Mouse (Mus musculus) left cerebral cortex, adult 18-20 months (tissue): ENCODE measurements at regions not wholly inside any gene's neighbourhood (a gene's known extent, or its start where the extent isn't known, plus 50 kb on each side); places are given as distances from the start of the nearest gene placed in this dataset.

Experiments
- DNase-seq, 2 experiments: peaks; one replicate each; pipeline ENCODE4 v3.0.0; 2021 to 2022; ENCODE audit warnings: low spot score in 2 of 2, mixed read lengths in 1 of 2

DNA sequence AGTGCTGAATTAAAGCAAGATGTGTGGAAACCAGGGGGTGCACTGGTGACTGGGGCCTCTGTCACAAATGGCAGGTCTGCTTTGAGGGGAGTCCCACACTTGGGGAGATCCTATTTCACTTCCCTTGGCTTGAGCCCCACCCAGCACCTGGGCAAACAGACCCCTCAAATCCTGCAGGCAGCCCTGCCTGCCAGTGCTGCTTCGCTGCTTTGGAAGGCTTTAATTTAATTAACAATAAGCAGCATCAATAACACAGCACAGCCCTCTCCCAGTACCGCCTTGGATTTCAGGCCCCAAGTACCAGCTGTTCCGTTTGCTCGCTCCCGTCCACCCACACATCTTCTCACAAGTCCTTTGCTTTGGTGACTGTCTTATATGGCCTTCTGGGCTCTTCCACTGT lies 193.6 kb downstream of the Ackr3 start:
- no peak for DNase-seq

DNA sequence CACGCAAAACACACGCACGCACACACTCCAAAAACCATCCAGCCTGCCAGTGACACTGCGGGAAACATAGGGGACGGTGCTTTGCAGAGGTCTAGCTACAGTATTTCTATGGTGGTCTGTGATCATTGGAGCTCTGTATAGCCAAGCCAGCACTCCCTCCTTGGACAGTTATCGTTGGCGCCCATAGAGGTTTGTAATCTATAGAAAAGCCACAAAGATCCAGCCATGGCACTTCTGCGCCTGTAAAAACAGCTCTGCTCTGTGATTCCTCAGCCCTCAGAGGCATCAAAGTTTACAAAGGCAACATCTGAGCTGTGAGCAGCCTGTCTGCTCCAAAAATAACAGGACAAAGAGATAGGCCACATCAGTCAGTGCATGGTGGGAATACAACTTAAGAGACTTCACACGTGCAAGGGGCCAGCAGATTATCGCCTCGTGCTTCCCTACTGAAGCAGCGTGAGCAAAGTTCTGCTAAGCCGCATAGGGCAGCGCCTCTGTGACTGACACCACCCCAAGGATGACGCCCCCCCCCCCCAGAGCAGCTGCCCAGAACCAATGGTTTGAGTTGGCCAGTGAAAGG lies 194.7 kb downstream of the Ackr3 start:
- DNase-seq = no peak

DNA sequence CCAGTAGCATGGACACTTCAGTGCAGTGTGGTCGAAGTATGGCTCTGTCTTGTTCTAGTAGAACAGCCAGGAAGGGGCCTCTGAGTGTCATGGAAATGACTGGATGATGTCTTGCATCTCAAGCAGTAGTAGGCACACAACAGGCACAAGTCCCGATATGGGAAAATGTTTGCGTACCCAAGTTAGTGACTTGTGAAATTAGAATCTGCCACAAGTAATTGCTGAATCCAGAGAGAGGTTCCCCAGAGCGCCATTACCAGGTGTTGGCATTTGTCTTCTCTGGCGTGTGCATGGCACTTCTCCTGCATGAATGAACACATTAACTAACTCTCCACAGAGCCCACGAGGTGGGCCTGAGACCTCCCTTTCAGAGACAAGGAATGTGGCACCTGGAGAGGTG lies 199.3 kb downstream of the Ackr3 start:
- no peak for DNase-seq

DNA sequence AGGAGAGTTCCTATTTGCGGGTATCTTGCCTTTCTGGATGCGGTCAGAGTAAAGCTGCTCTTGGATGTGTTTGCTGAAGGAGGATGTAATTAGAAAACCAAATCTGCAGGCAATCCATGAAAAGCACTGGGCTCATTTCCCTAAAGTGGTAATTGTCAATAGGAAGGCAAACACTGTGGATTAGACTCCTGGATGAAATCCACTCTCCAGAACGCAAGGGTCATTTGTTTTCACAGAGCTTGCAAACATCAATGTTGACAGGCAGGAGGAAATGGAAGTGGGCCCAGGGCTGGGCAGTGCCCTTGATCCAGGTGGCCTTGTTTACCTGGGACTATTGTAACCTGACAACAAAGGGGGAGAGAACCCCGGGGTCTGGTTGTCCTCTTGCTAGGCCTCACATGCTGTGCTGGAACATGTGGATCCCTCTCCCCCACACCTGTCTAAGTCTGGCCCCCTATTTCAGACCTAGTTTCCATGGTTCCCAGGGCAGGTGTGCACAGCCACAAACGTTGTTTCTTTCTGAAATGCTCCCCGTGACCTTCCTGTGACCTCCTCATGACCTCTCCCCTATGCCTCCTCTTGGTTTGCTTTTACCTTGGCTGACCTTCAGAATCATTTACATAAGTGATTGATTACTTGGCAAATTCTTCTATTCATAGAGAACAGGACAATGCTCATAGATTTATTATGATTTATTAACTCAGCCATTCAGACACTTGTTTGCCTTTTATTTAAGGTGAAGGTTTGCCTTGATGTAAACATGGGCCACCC lies 197.9 kb upstream of the Cops8 start:
- DNase-seq = no peak

DNA sequence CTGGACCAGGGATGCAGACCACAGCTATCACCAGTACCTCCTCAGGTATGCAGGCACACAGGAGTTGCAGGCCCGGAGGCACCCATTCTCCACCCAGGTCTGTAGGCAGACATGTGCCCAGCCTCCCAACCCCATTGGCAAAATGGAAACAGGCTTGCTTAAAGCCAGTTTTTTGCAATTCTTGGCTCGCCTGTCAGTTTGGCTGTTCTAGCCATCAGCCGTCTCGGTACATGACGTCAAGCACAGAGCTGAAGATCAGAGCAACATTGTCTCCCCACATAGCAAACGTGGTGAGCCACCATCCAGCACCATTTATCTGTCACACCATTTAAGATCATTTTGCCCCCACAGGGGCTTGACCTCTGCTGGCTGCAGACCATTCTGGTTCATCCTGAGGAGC lies 196.1 kb upstream of the Cops8 start:
- DNase-seq = no peak

DNA sequence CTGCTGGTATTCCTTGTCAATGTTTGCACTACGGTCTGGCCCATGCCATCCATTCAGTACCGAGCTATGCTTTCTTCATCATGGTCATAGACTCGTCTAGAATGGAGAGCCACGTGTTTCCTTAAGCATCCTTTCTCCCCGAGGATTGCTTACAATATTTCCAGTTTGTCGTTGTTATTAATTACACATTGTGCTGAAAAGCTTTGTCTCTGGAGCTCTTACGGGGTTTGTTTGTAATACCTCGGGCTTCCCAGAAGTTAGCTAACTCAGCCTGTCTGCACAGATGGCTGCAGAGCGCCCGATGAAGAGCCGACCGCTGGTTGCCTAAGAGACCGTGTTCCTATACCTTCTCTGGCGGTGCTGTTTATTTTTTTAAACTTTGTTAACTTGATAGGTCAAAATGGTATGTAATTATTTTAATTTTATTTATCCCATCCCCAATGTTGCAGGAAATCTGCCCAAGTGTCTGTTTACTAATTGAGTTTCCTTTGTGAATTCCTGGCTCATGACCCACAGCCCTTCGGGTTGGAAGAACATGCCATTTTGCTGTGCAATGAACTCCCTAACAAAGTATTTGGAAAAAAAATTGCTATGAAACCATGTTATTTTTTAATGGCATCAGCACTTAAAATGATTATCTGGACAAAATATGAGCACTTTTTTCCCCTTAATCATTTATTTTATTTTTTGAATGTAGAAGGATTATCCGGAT lies 194.1 kb upstream of the Cops8 start:
- DNase-seq = no peak

DNA sequence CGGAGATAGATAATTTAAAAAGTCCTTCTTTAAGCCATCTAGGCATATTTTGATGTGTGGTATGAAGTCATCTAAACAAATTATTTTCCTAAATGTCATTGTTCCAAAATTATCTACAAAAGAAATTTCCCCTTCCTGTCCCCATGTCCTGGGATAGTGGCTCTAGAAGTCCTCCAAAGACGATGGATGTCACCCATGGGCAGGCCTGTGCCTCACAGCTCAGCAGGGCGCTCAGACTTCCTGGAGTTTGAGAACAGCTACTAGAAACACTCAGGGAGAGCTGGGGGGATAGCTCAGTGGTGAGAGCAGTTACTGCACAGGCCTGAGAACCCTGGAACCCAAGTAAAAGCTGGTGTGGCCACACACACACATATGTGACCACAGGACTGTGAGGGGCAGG lies 193.5 kb upstream of the Cops8 start:
- no peak for DNase-seq

DNA sequence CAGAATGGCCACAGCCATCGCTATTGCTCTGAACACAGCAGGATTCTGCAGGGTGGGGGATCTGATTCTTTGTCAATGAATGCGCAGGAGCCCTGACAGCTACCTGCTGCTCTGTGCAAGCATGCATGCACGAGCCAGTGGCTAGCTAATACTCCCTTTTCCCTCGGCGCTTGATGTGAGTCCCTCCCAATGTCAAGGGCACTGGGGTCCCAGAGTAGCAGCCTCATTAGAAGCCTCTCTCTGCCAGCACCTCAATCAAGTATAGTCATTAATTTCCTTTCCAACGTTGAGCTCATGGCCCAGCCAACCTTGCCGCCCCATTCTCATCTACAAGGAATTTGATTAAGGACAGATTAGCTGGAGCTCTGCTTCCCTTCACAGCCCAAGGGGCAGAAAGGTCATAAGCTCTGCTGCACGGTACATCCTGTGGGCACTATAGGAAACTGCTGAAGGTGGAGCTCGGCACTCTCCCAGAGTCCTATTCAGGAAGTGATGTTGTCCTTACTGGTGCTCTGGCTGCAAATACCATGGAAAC lies 190.2 kb upstream of the Cops8 start:
- DNase-seq = no peak

DNA sequence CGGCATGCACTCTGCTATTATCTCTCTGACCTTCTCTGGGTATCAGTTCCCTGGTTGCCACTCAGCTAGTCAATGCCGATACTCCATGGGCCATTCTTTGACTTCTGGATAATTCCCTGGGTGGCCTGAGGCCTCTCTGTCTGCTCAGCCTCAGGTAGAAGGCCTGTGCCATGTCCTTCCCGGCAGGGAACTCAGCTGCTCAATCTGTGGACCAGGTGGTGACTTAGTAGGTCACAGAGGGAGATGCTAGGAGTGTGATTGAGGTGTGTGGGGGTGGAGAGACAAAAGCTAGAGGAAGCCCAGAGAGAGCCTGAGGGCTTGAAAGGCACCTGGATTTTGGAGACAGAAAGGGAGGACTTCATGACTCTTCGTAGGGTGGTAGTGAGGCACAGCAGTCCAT lies 188.0 kb upstream of the Cops8 start:
- no peak for DNase-seq

DNA sequence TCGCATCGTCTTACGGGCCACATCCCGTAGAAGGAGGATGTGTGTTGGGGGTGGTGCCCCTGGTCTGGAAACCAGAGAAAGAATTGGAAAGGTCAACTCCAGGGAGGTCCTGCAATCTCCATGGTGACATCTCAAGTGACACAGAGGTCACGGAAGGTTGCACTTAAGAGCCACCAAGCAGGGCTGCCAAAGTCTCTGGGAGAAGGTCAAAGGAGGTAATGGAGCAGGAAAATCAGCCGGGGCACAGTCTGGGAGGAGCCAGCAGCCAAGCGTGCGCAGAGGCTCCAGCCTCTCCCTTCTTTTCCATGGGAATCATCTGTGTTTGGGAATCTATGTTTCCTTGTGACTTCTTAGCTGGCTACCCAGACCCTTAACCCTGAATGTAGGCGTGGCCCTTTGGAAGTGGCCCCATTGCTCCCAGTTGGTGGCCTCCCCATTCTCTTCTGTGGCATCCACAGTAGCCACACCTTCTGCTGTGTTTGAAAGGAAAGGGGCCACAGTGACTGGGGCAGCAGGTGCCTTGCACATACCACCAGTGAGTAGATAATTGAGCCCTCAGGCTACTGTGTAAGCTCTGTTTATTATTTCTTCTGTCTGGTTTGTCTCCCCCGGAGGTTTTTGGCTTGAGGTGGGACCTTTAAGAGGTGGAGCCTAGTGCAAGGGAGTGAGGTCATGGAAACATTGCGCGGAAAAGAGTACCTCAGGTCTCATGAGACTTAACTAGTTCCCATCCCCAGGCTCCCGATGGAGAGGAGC lies 178.5 kb upstream of the Cops8 start:
- DNase-seq = no peak

DNA sequence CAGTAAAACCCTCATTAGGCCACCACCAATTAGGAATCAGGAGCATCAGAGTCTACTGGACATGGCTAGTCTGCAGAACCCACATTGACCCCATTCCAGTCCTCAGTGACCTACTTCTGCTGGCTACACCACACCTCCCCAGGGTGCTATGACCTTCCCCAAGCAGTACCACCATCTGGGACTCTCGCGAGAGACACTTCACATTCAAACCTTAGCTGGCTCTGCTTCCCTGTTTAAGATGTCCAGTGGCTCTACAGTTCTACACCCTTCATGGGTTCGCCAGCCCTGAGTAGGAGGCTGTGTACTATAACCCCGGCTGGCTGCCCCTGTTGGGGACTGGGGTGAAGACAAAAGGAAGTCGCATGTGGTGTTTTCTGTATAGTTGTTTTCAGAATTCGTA lies 174.4 kb upstream of the Cops8 start:
- DNase-seq = no peak

DNA sequence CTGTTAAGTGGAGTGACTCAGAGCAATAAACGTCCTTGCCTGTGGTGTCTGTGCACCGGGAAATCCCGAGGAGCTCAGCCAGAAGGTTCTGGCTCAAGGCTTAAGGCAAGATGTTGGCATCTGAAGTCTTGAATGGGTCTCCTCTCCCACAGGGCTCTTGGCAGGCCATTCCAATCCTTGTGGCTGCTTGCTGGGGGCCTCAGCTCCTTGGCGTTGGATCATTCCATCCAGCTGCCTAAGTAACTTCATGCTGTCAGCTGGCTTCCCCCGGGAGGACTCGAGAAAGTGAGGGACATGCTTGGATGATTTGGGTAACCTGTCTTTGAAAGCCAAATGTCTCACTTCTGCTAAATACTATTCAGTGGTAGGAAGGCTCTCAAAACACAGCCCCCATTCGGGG lies 174.0 kb upstream of the Cops8 start:
- DNase-seq = no peak

DNA sequence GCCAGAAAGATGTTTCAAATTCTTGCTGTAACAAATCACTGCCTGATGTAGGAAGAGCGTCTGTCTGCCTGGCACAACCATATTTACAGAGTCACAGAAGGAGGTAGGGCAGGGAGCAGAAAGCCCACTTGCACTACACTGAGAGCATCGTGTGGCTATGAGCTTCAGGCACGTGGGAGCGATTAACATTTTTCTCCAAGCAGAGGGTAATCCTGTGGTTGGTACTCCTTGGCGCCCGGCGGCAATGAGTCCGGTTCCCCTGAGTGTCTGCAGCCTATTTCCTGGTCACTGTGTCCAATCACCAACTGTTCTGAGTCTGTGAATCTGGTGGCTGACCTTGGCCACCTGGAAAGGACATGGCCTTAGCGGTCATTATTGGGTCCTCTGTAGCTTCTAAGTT lies 172.3 kb upstream of the Cops8 start:
- DNase-seq = no peak

DNA sequence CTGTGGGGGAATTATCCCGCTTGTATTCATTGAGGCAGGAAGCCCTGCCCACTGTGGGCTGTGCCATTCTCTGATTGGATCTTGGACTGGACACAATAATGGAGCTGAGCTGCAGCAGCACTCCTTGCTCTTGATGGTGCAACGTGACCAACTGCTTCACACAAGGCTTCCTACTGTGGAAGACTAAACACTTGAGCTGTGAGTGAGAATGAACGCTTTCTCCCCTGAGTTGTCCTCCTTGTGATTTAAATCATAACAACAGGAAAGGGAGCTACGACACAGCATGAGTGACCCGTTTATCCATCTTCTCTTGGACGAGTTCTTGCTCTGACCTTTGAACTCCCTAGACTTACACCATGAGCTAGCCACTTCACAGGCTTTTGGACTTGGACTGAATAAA lies 171.0 kb upstream of the Cops8 start:
- DNase-seq = no peak

DNA sequence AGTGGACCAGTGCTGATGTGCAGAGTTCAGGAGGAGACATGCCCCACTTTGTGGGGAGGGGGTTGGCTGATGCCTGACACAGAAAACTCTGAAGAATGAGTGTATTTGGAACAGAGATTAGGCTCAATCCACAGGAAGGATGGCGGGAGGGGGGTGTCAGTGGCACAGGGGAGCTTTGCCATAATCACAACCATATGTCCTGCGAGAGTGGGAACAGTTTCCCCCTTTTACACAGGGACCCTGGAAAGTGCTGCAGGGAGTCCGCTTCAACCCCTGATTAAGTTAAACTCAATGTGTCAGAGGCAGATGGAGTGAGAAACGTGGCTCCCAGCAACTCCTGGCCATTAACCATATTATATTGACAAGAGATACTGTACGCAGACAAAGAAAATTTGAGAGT lies 168.9 kb upstream of the Cops8 start:
- DNase-seq = no peak

DNA sequence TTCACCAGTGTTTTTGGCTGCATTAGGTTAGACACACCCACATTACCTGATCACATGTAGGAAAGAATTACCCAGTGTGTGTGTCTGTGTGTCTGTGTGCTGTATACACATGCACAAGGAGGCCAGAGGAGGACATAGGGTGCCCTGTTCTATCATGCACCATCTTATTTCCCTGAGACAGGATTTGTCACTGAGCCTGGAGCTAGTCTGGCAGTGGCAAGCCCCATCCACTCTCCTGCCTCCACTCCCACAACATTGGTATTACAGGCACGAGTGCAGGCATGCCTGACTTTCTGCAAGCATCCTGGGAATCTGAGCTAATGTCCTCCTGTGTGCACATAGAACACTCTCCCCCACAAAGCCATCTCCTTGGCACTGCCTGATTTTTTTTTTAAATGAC lies 162.1 kb upstream of the Cops8 start:
- DNase-seq = no peak

DNA sequence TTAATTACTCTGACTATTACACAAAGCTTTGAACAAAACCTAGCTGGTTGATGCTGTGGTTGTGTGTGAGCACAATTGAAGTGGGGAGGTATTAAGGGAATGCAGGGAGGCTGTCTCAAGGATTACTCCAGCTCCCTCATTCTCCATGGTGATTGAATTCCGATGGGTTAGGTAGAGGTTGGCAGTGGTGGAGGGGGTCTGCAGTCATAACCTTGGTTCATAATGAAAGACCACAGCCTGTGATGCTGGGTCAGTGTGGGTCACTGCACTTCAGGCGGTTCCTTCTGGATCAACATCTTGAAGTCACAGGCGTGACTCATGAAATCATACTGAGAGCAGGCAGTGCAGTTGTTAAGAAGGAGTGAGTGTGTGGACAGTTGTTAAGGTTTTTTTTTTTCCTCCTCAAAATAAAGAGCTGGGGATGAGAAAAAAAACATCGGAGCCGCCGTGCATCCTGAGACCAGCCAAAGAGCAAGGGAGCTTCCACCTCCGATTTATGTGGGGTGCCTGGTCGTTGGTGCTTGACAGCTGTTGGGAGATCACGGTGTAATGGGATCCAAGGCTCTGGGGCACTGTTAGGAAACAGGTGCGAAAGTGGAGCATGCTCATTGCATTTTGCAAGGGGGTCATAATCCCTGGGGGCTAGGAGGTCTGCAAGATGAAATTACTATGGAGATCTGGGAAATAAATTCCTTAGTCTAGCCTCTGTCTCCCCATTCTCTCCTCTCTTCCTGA lies 161.5 kb upstream of the Cops8 start:
- no peak for DNase-seq

DNA sequence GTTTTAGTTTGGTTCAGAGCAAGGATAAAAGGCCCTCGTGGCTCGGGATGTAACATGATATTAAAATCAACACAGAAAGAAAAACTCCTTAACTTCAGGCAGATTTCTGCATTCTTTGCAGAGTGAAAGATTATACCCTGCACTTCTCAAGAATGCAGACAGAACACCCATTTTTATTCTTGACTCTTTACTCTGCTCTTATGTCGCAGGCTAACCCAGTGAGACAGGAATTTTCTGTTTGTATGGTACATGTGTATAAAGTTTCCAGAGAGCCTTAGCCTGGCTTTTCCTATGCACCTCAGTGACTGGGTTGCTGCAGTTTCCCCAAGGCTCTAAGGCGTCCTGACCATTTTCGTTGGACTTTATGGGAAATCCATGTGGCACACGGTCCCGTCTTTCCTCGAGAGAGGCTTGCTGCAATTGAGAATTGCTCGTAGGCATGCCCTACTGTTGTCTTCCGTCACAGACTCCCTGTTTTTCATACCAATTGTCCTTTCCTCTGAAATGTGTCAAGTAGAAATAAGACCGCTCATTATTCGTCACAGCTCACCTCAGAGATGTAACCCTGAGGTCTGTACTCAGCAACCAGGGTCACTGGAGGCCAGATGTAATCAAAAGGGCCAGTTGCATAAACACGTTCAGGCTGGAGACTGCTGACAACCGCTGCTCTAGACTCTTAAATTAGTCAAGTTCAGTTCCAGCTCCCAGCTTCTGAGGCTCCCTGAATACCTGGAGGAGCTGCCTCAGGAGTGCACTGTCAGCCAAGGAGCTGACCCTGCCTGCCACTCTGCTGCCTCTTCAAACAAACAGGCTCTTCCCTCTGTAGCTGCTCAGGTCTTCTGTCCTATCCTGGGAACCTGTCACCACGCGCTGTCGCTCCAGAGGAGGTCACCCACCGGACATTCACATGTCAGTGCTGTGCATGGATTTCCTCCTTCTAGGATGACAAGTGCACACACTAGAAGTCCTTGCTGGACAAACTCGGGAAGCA lies 160.2 kb upstream of the Cops8 start:
- DNase-seq = no peak

DNA sequence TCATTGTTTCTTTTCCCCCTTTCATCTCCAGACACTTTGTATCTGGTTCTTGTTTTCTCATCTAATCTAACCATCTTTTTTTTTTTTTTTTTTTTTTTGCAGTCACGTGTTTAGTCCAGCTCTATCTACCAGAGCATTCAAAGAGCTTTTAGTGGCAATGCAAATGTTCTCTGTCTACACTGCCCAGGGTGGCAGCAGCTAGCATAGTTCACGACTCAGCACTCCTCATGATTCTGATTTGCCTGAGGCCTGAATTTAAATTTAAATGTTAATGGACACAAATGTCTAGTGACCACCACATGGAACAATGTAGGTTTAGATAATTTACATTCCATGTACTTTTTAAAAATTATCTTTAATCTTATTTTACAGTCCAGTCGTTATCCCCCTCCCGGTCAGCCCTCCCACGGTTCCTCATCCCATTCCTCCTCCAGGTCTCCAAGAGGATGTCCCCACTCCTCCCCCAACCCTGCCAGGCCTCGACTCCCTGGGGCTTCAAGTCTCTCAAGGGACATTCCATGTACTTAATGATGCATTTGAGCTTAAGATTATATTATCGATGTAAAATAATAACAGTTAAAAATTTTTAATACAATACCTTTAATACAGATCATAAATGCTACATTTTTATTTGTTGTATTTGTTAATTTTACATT lies 153.1 kb upstream of the Cops8 start:
- no peak for DNase-seq
